In the genomic region with DNA sequence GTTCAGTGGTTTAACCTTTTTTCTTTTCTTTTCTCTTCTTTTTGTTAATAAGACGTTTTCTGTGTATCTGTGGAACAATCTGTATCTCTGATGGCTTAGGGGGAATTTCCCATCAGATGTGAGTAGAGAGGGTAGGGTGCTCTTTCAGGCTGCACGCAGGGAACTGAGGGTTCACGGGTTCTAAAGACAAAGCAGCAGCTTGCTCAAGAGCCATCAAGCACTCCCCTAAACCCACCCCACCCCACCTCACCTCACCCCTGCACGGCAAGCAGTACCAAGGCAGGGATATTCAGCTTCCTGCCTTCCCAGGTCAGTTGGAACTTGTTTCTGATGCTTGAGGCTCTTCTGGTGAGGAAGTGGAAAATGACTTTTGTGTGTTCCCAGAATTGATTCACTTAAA, we compare ENCODE assay signal across 8 mouse cellular contexts. TPM values are rescaled to one million over a fixed set of nuclear protein-coding genes. Genes with fewer than 3 reads are reported as not detected.
DNase-seq lines count a peak whose midpoint lies in the region; ATAC-seq and TF ChIP-seq lines count a peak whose summit lies in the region.

No protein-coding gene starts in this region.

- WGBS in heart, adult 2 months, result 34% methylated on average over 4 of the region's 4 CpGs
- WGBS in forebrain, embryonic 13.5 days, result 6% methylated on average over 4 of the region's 4 CpGs
- WGBS in liver, postnatal 0 days (ENCODE audit: insufficient replicate concordance), result 12% methylated on average over 4 of the region's 4 CpGs

- peaks cover 4% of the 10 kb centered on the region; the same call in 1 of the 2 replicates for H3K4me1 ChIP-seq in heart, adult 2 months (ENCODE audit: control insufficient read depth, insufficient read depth, low read length)
- 0 out of 2 replicates have a peak, but pooled peaks cover 14% of the 10 kb centered on the region for H3K4me1 ChIP-seq in forebrain, embryonic 13.5 days
- H3K4me1 ChIP-seq in liver, postnatal 0 days (ENCODE audit: insufficient read depth), result peaks cover 11% of the 10 kb centered on the region

- no peaks in the 10 kb centered on the region for H3K27me3 ChIP-seq in heart, adult 2 months (ENCODE audit: control insufficient read depth, insufficient read depth, low read length)
- no peaks in the 10 kb centered on the region for H3K27me3 ChIP-seq in C2C12 (ENCODE audit: control insufficient read depth, insufficient read depth, insufficient read length)
- no peaks in the 10 kb centered on the region for H3K27me3 ChIP-seq in forebrain, embryonic 13.5 days
- no peaks in the 10 kb centered on the region for H3K27me3 ChIP-seq in liver, postnatal 0 days (ENCODE audit: insufficient read depth, low read length)

- H3K4me3 ChIP-seq in heart, adult 2 months, result peak overlapping the region; percentile 74
- peak overlapping the region; percentile 54 for H3K4me3 ChIP-seq in C2C12 (ENCODE audit: insufficient read depth, poor library complexity, severe bottlenecking)
- peak overlapping the region; percentile 54 for H3K4me3 ChIP-seq in forebrain, embryonic 13.5 days
- H3K4me3 ChIP-seq in liver, postnatal 0 days (ENCODE audit: low read depth, low read length), result peak overlapping the region; percentile 67

- H3ac ChIP-seq in C2C12 (ENCODE audit: control insufficient read depth, insufficient read length, low read depth), result peak overlapping the region; percentile 38

- H3K36me3 ChIP-seq in heart, adult 2 months (ENCODE audit: control insufficient read depth, insufficient read depth, low read length), result no peaks in the 10 kb centered on the region
- no peaks in the 10 kb centered on the region for H3K36me3 ChIP-seq in C2C12 (ENCODE audit: control insufficient read depth, insufficient read depth)
- no peaks in the 10 kb centered on the region for H3K36me3 ChIP-seq in forebrain, embryonic 13.5 days (ENCODE audit: poor library complexity, severe bottlenecking)
- H3K36me3 ChIP-seq in liver, postnatal 0 days (replicated peaks; ENCODE audit: insufficient read depth, low read length), result no peaks in the 10 kb centered on the region

- H3K79me2 ChIP-seq in heart, adult 2 months (replicated peaks; ENCODE audit: control insufficient read depth, insufficient read depth, low read length), result no peaks in the 10 kb centered on the region
- H3K79me2 ChIP-seq in C2C12 (ENCODE audit: control insufficient read depth, insufficient read depth), result peaks cover 22% of the 10 kb centered on the region

- intact Hi-C loops in heart, adult 2 months (cut with DNase I), result no loop called here

- ATAC-seq in forebrain, embryonic 13.5 days, result peak; percentile 54
- ATAC-seq in liver, postnatal 0 days, result no peak

- H3K9me3 ChIP-seq in forebrain, embryonic 13.5 days (replicated peaks), result no peaks in the 10 kb centered on the region
- H3K9me3 ChIP-seq in liver, postnatal 0 days (ENCODE audit: low read length), result no peaks in the 10 kb centered on the region

- no peak overlapping the region for H3K9ac ChIP-seq in heart, adult 2 months (ENCODE audit: low read depth, low read length)
- H3K9ac ChIP-seq in forebrain, embryonic 13.5 days, result peak overlapping the region; percentile 75
- peak overlapping the region; percentile 62; the same call in 1 of the 2 replicates for H3K9ac ChIP-seq in liver, postnatal 0 days (replicated peaks)

- no peak for TF ChIP-seq EP300 in heart, adult 2 months (IDR thresholded peaks at IDR 0.05; ENCODE audit: insufficient read depth, low read depth, low read length)
- TF ChIP-seq EP300 in liver, postnatal 0 days (IDR thresholded peaks at IDR 0.05; ENCODE audit: low read depth), result no peak

- DNase-seq in heart, adult 2 months, result no peak
- no peak for DNase-seq in heart, postnatal 4 days
- no peak for DNase-seq in liver, postnatal 0 days
- no peak for DNase-seq in right cerebral cortex, adult 2 months (ENCODE audit: low spot score in 2 of 2)
- no peak for DNase-seq in left cerebral cortex, adult 9 months (ENCODE audit: low spot score in 2 of 2)
- DNase-seq in thymus, postnatal 10 days (ENCODE audit: low spot score in 2 of 2), result no peak

- TF ChIP-seq POLR2A in heart, adult 2 months (IDR thresholded peaks at IDR 0.05; ENCODE audit: insufficient read depth, low read depth, low read length), result no peak

- H3K27ac ChIP-seq in heart, adult 2 months, result peak overlapping the region; percentile 76; the same call in 1 of the 2 replicates
- H3K27ac ChIP-seq in forebrain, embryonic 13.5 days, result no peak overlapping the region
- no peak overlapping the region for H3K27ac ChIP-seq in liver, postnatal 0 days (ENCODE audit: low read depth)

- no peak for TF ChIP-seq CTCF in heart, adult 2 months (IDR thresholded peaks at IDR 0.05)
- TF ChIP-seq CTCF in C2C12 (IDR thresholded peaks at IDR 0.05; ENCODE audit: control insufficient read depth, insufficient read depth, insufficient read length), result no peak
- no peak for TF ChIP-seq CTCF in liver, postnatal 0 days (IDR thresholded peaks at IDR 0.05; ENCODE audit: low read depth)

- peak overlapping the region; percentile 83 for H3K4me2 ChIP-seq in forebrain, embryonic 13.5 days
- peak overlapping the region; percentile 86 for H3K4me2 ChIP-seq in liver, postnatal 0 days (ENCODE audit: low read depth, low read length)

- H3K79me3 ChIP-seq in C2C12 (ENCODE audit: low read depth), result no peaks in the 10 kb centered on the region

TF ChIP-seq in C2C12, 6 proteins besides CTCF, POLR2A, EP300 and RAD21:
- TF ChIP-seq USF1 (IDR thresholded peaks at IDR 0.05; ENCODE audit: low read depth) (no peak), CEBPB (IDR thresholded peaks at IDR 0.05; ENCODE audit: low read depth) (no peak), FOSL1 (IDR thresholded peaks at IDR 0.05; ENCODE audit: insufficient read depth, low read length, poor library complexity, severe bottlenecking) (no peak), MYOD1 (IDR thresholded peaks at IDR 0.05; ENCODE audit: control insufficient read depth, insufficient read length, low read depth) (no peak), MAX (IDR thresholded peaks at IDR 0.05) (no peak), MYOG (IDR thresholded peaks at IDR 0.05; ENCODE audit: control insufficient read depth, extremely low read depth, insufficient read length) (no peak)

RNA-seq across cellular contexts. Expression of a gene that starts 0.8 kb away (rescaled TPM):
- total RNA-seq in heart, adult 2 months (2021), result 1 to 10 TPM; 3.5 to 3.7 TPM
- 1.7 and 4.7 TPM in 2 replicates for polyA plus RNA-seq in heart, adult 2 months (2012; rRNA removed)
- total RNA-seq in heart, postnatal 4 days (2021), result 1 to 10 TPM; 4.1 to 5.7 TPM
- polyA plus RNA-seq in C2C12 (2012; fragmentation: generic; extraction: Trizol), result 4.5 TPM
- polyA plus RNA-seq in forebrain, embryonic 13.5 days (2015; fragmentation: Nextera tagmentation; extraction: Ambion mirVana), result 5.0 and 6.5 TPM in 2 replicates
- polyA plus RNA-seq in liver, postnatal 0 days (2015; fragmentation: Nextera tagmentation; extraction: Ambion mirVana), result 2.9 and 3.2 TPM in 2 replicates
